Mouse (Mus musculus) olfactory bulb, adult 2 months (tissue): ENCODE results near the gene Ccdc62.

Source experiments
- CTCF ChIP-seq: fragments of 200-500 bp; IDR thresholded peaks from 2 replicates; pipeline ENCODE4 v1.5.1; 2012; ENCODE audit warnings: low read depth, mild to moderate bottlenecking, low read length, moderate library complexity; ENCODE audit not compliant: insufficient read depth
- POLR2A ChIP-seq: fragments of 200-500 bp; IDR thresholded peaks from 2 replicates; pipeline ENCODE4 v1.6.1; 2012; ENCODE audit warnings: mild to moderate bottlenecking, low read depth, low read length, moderate library complexity; ENCODE audit not compliant: insufficient read depth

- TF ChIP-seq CTCF (no peak), POLR2A (no peak)
These were observed 16.1 kb downstream of the Ccdc62 start for GRCm38 (mm10) chr5:123946546-123946945.
